Mouse (Mus musculus) intestine, embryonic 14.5 days (tissue): Measurements from ENCODE around the gene Hadh. TPM values are rescaled to one million over a fixed set of nuclear protein-coding genes. Genes with fewer than 3 reads are reported as not detected.
A peak's percentile ranks its signal among the peaks of the same experiment; 100 is the strongest.

ENCODE experiments used
- ATAC-seq: fragments of 200-750 bp; cut with Nextera tagmentation; replicated peaks from 2 replicates; pipeline ENCODE4 v1.8.0; 2017; ENCODE audit warnings: low read depth, moderate number of reproducible peaks, moderate TSS enrichment, moderate library complexity; ENCODE audit not compliant: low FRiP score, low TSS enrichment
- DNase-seq: peaks from one replicate; pipeline ENCODE4 v3.0.0-alpha.2; 2018; ENCODE audit warnings: low spot score
- H3K27ac ChIP-seq: fragments of 300-500 bp; sonication (generic); 2 replicates; pipeline ENCODE4 v1.5.1; 2014; ENCODE audit warnings: low read depth, mild to moderate bottlenecking, control low read depth
- H3K27me3 ChIP-seq: fragments of 300-500 bp; sonication (generic); replicated peaks from 2 replicates; pipeline ENCODE4 v1.6.1; 2014; ENCODE audit warnings: low read length, control low read depth; ENCODE audit not compliant: control insufficient read depth, insufficient read depth
- H3K36me3 ChIP-seq: fragments of 300-500 bp; sonication (generic); 2 replicates; pipeline ENCODE4 v1.6.1; 2014; ENCODE audit warnings: low read length, control low read depth; ENCODE audit not compliant: control insufficient read depth, insufficient read depth
- H3K4me1 ChIP-seq: fragments of 300-500 bp; sonication (generic); replicated peaks from 2 replicates; pipeline ENCODE4 v1.6.1; 2014; ENCODE audit warnings: low read length, control low read depth, mixed read lengths; ENCODE audit not compliant: control insufficient read depth, insufficient read depth
- H3K4me2 ChIP-seq: fragments of 300-500 bp; sonication (generic); 2 replicates; pipeline ENCODE4 v1.6.1; 2014; ENCODE audit warnings: low read length
- H3K4me3 ChIP-seq: fragments of 300-500 bp; sonication (generic); 2 replicates; pipeline ENCODE4 v1.5.1; 2014; ENCODE audit warnings: low read depth, low read length, control low read depth, mixed read lengths
- H3K9ac ChIP-seq: fragments of 300-500 bp; sonication (generic); 2 replicates; pipeline ENCODE4 v1.6.1; 2014; ENCODE audit warnings: mild to moderate bottlenecking, low read length
- H3K9me3 ChIP-seq: fragments of 300-500 bp; sonication (generic); 2 replicates; pipeline ENCODE4 v1.6.1; 2016; ENCODE audit warnings: low read length, control low read depth; ENCODE audit not compliant: control insufficient read depth
- WGBS: fragments of 180-500 bp; shearing (Covaris S2); extraction: QIAGEN DNeasy Blood & Tissue Kit; methylation state at CpG from one replicate; pipeline ENCODE4 v1.1.7; 2014; 5-methylcytosine and 5-hydroxymethylcytosine counted together
- polyA plus RNA-seq: library from polyadenylated mRNA; unstranded; fragments of >200 nt; fragmentation: Nextera tagmentation; extraction: Ambion mirVana; gene quantifications from 2 replicates; pipeline ENCODE4 v1.2.1, GENCODE M21; 2014

The Hadh gene
- 181 and 191 TPM in 2 replicates for polyA plus RNA-seq

DNA sequence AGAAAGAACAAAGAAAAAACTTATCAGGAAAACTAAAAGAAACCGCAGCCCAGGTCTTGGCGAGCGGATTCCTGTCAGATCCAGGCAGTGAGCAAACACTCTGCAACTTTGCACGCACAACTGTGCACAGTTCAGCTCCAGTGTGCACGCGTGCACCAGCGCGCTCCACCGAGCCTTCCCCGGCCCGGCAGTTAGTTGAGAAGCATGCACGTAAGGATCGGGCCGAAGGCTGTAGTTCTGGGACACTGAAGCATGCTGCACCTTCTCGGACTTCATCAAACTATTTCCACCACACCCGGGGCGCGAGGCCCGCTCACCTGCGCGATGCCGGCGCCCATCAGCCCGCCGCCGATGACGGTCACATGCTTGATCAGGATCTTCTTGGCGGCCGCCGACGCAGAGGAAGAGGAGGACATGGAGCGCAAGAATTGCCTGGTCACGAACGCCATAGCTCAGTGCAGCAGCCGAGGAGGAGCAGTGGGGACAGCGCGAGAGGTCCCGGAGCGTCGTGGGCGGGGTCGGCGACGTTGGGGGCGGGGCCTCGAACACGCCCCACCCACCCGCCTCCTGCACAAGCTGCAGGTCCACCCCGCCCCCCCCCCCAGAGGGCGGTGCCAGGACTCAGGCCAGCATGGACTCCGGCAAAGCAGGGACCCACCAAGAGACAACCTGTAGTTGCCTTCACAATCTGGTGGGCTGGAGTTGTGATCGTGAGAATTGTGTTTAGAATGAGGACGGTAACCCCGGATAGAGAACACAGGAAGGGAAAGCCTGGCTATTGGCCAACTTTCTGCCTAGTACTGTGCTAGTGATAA, at the start of gene Hadh:
TSS of gene Hadh (minus strand) at position 543 of the 815 bp plus-strand sequence.
- Histone ChIP-seq H3K4me3 (peak within 1 kb of the TSS; percentile 81), H3K4me2 (peak within 1 kb of the TSS; percentile 51), H3K4me1 (peaks cover 18% of the 10 kb centered on the region), H3K27me3 (no peaks in the 10 kb centered on the region), H3K9me3 (no peaks in the 10 kb centered on the region), H3K36me3 (peaks cover 2% of the 10 kb centered on the region), H3K27ac (peak within 1 kb of the TSS; percentile 78), H3K9ac (peak within 1 kb of the TSS; percentile 67)
- DNase-seq = peak; percentile 93
- WGBS = under 1% methylated on average over 54 of the region's 54 CpGs
- ATAC-seq = peak; percentile 92

DNA sequence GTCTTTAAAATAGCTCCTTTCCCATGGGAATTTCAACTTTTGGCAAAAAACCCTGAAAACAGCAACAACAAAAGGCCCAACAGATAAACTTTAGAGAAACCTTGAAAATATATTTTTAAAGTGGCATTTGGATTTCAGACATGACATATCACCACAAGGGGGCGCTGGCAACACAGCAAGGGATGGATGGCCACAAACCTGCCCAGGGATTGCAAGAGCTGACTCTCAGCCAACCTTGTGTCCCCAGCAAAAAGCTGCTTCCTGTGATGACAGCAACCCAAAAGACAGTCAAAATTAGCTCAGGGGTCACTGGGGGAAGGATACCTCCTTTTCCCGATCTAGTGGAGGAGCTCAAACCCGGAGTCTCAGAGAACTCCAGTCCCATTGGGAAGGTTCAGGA, 48.3 kb upstream of the Hadh start:
- Histone ChIP-seq H3K27me3 (no peaks in the 10 kb centered on the region), H3K36me3 (no peaks in the 10 kb centered on the region), H3K4me3 (no peak overlapping the region), H3K9ac (no peak overlapping the region), H3K9me3 (no peaks in the 10 kb centered on the region), H3K4me2 (no peak overlapping the region), H3K27ac (no peak overlapping the region), H3K4me1 (no peaks in the 10 kb centered on the region)
- 8% methylated on average over 3 of the region's 3 CpGs for WGBS
- DNase-seq = peak; percentile 95
- ATAC-seq = no peak

DNA sequence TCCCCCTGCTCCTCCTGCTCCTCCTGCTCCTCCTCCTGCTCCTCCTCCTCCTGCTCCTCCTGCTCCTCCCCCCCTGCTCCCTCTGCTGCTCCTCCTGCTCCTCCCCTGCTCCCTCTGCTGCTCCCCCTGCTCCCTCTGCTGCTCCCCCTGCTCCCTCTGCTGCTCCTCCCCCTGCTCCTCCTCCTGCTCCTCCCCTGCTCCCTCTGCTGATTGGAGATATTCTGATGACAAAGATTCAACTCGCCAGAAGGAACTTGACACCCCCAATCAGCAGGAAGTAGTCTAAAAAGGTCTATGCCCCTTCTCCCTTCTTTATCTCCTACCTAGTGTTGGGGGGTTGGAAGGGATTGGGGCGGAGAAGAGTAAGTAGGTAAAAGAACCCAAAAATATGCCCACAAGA, 46.3 kb upstream of the Hadh start:
- Histone ChIP-seq H3K27me3 (no peaks in the 10 kb centered on the region), H3K27ac (no peak overlapping the region), H3K4me3 (no peak overlapping the region), H3K36me3 (no peaks in the 10 kb centered on the region), H3K9ac (no peak overlapping the region), H3K9me3 (no peaks in the 10 kb centered on the region), H3K4me1 (no peaks in the 10 kb centered on the region), H3K4me2 (no peak overlapping the region)
- 48% methylated on average over 2 of the region's 2 CpGs for WGBS
- DNase-seq = no peak
- no peak for ATAC-seq

DNA sequence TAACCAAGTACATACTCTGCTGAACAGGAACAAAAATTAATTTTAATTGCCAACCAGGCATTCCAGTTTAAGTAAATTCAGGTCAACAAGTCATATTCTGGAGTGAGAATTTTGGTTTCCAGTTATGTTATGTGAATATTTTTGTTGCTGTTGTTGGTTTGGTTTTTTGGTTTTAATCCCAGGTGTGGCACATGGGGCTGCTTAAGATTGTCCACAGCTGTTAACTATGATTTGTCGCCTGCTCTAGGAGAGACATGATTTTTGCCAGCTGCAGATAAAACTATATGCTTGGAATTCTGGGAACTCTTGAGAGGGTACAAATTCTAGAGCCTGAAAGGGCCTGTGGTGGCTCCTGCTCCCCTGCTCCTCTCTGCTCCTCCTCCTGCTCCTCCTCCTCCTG, 45.2 kb upstream of the Hadh start:
- no peak overlapping the region for H3K27ac ChIP-seq
- no peaks in the 10 kb centered on the region for H3K4me1 ChIP-seq
- DNase-seq (no peak), ATAC-seq (no peak)
- H3K4me3 ChIP-seq = no peak overlapping the region
- WGBS = 89% methylated on average over 1 of the region's 1 CpGs
- no peaks in the 10 kb centered on the region for H3K36me3 ChIP-seq
- no peak overlapping the region for H3K4me2 ChIP-seq
- no peaks in the 10 kb centered on the region for H3K27me3 ChIP-seq
- no peaks in the 10 kb centered on the region for H3K9me3 ChIP-seq
- H3K9ac ChIP-seq = no peak overlapping the region

DNA sequence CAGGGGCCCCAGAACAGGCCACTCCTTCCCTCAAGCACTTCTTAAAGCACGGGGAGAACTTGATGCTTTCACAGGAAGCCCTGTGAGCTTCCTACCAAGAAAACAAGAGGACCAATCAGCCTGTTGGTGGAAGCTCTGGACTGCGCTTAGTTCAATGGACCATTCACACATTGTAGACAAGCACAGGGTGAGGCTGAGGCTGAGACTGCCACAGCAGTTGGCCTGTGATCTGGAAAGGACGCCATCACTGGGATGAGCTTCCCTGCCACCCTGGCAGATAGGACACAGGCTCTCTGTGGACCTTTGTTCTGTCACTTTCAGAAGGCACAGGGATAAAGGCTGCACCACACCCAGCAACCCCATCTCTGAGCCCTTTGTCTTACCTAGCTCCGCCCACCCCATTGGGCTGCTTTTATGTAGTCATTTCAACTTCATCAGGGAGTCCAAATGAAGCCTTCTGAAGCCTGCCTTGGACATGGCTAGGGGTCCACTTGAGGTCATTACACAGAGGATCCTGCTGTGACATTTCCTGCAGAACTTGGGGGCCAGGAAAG, 44.1 kb upstream of the Hadh start:
- no peak for ATAC-seq
- Histone ChIP-seq H3K9ac (no peak overlapping the region), H3K36me3 (no peaks in the 10 kb centered on the region), H3K27ac (no peak overlapping the region), H3K4me3 (no peak overlapping the region), H3K27me3 (no peaks in the 10 kb centered on the region), H3K4me1 (no peaks in the 10 kb centered on the region), H3K4me2 (no peak overlapping the region), H3K9me3 (no peaks in the 10 kb centered on the region)
- 45% methylated on average over 4 of the region's 4 CpGs for WGBS
- no peak for DNase-seq

DNA sequence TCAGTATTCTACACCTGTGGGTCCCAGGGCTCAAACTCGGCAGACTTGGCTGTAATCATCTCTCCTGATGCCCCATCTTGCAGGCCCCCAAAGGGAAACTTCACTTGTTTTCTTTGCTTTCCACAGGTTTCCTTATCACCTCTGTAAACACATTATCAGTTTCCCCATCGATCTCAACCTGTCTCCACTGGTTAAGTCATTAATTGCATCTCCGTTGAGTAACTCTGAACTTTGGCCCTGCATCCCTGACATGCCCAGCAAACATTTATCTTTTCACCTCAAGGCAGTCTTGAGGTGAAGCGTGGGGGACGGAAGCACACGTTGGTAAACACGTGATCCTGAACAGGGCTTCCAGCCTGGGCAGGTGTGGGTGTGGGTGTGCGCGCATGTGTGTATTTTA, 40.4 kb upstream of the Hadh start:
- Histone ChIP-seq H3K27me3 (no peaks in the 10 kb centered on the region), H3K9ac (no peak overlapping the region), H3K4me3 (no peak overlapping the region), H3K9me3 (peaks cover 12% of the 10 kb centered on the region), H3K4me2 (no peak overlapping the region), H3K36me3 (no peaks in the 10 kb centered on the region), H3K4me1 (no peaks in the 10 kb centered on the region), H3K27ac (no peak overlapping the region)
- ATAC-seq (no peak), DNase-seq (no peak)
- 56% methylated on average over 9 of the region's 9 CpGs for WGBS

DNA sequence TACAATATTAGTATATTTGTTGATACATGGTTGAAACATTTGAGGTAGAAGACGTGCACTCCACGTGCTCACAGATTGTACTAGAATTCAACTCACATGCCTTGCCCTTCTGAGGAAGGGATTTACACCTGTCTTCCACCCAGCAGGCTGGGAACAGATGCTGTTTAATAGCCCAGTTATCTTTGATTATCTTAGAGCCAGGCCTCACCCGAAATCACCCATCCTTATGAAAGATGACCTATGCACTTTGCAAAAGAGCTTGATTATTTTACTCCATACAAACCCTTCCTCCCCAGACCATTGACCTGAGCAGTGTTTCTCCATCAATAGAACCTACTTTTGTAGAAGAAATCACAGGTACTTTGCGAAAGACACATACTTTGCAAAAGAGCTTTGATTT, 38.7 kb upstream of the Hadh start:
- Histone ChIP-seq H3K36me3 (no peaks in the 10 kb centered on the region), H3K4me1 (no peaks in the 10 kb centered on the region), H3K4me3 (no peak overlapping the region), H3K27ac (no peak overlapping the region), H3K9me3 (peaks cover 12% of the 10 kb centered on the region), H3K9ac (no peak overlapping the region), H3K27me3 (no peaks in the 10 kb centered on the region), H3K4me2 (no peak overlapping the region)
- ATAC-seq (no peak), DNase-seq (no peak)
- WGBS = 72% methylated on average over 4 of the region's 4 CpGs

DNA sequence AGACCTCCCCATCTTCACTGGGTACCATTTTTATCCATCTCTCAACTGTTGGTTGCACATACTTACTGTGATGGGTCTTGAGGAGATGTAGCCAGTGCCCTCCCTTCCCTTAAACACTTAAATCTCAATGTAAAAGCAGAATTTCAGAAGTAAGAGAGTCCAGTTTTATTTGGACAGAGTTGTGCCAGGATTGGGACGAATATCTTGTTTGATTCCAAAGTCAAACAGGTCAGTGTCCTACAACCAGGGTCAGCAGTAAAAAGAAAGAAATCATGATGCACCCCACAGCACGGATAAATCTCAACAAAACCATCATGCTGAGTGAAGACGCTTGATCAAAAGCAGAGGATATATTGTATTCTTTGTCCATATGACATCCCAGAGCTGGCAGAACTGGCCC, 35.9 kb upstream of the Hadh start:
- H3K4me1 ChIP-seq = no peaks in the 10 kb centered on the region
- H3K27ac ChIP-seq = no peak overlapping the region
- 89% methylated on average over 3 of the region's 3 CpGs for WGBS
- H3K9ac ChIP-seq = no peak overlapping the region
- no peak for ATAC-seq
- H3K4me2 ChIP-seq = no peak overlapping the region
- H3K9me3 ChIP-seq = peaks cover 12% of the 10 kb centered on the region
- no peak overlapping the region for H3K4me3 ChIP-seq
- no peaks in the 10 kb centered on the region for H3K27me3 ChIP-seq
- DNase-seq = no peak
- no peaks in the 10 kb centered on the region for H3K36me3 ChIP-seq

DNA sequence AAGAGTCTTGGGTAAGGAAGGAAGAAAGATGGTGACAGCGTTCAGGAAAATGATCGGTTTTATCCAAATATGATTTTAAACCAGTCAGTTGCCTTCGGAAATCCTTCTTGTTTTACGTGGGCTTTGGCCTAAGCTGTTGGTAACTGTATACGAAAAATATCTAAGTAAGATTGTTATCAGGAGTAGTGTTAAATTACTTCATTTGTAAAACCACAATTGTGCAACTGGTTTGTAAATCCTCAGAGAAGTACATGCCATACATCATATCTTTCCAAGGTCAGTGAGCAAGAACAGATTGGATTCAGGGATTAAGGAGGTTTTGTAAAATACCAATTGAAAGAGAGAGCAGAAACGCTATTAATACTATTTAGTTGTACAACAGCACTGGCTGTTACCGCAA, 34.4 kb upstream of the Hadh start:
- peaks cover 12% of the 10 kb centered on the region for H3K9me3 ChIP-seq
- no peak overlapping the region for H3K27ac ChIP-seq
- no peak overlapping the region for H3K9ac ChIP-seq
- ATAC-seq (no peak), DNase-seq (no peak)
- 94% methylated on average over 7 of the region's 7 CpGs for WGBS
- no peak overlapping the region for H3K4me2 ChIP-seq
- no peak overlapping the region for H3K4me3 ChIP-seq
- no peaks in the 10 kb centered on the region for H3K27me3 ChIP-seq
- no peaks in the 10 kb centered on the region for H3K36me3 ChIP-seq
- H3K4me1 ChIP-seq = no peaks in the 10 kb centered on the region
